Mouse (Mus musculus) forebrain, embryonic 16.5 days (tissue): ENCODE results near the gene Fam169a. TPM values are rescaled to one million over a fixed set of nuclear protein-coding genes. Genes with fewer than 3 reads are reported as not detected.
"Not testable (repeated sequence)": the region's sequence is repeated elsewhere in the genome, so short reads cannot be mapped to it uniquely, and the experiment has no call there.

ENCODE experiments used
- ATAC-seq: fragments of 200-750 bp; cut with Nextera tagmentation; 2 replicates; pipeline ENCODE4 v1.8.0; 2017; ENCODE audit warnings: mild to moderate bottlenecking, moderate library complexity
- H3K27ac ChIP-seq: fragments of 300-500 bp; sonication (generic); 2 replicates; pipeline ENCODE4 v1.5.1; 2014; ENCODE audit warnings: low read length, control low read depth
- H3K27me3 ChIP-seq: fragments of 300-500 bp; sonication (generic); replicated peaks from 2 replicates; pipeline ENCODE4 v1.6.1; 2014; ENCODE audit warnings: low read length; ENCODE audit not compliant: control insufficient read depth, insufficient read depth
- H3K36me3 ChIP-seq: fragments of 300-500 bp; sonication (generic); 2 replicates; pipeline ENCODE4 v1.6.1; 2014; ENCODE audit not compliant: control insufficient read depth, insufficient read depth
- H3K4me1 ChIP-seq: fragments of 300-500 bp; sonication (generic); replicated peaks from 2 replicates; pipeline ENCODE4 v1.6.1; 2014; ENCODE audit warnings: low read length; ENCODE audit not compliant: control insufficient read depth, insufficient read depth
- H3K4me2 ChIP-seq: fragments of 300-500 bp; sonication (generic); 2 replicates; pipeline ENCODE4 v1.6.1; 2014; ENCODE audit warnings: mild to moderate bottlenecking, low read length, control low read depth
- H3K4me3 ChIP-seq: fragments of 300-500 bp; sonication (generic); replicated peaks from 2 replicates; pipeline ENCODE4 v1.5.1; 2014; ENCODE audit warnings: mild to moderate bottlenecking, low read length, control low read depth
- H3K9ac ChIP-seq: fragments of 300-500 bp; sonication (generic); replicated peaks from 2 replicates; pipeline ENCODE4 v1.6.1; 2014; ENCODE audit warnings: low read depth, low read length, control low read depth
- H3K9me3 ChIP-seq: fragments of 300-500 bp; sonication (generic); 2 replicates; pipeline ENCODE4 v1.6.1; 2016; ENCODE audit warnings: low read length; ENCODE audit not compliant: control insufficient read depth
- WGBS: fragments of 180-500 bp; shearing (Covaris S2); extraction: QIAGEN DNeasy Blood & Tissue Kit; methylation state at CpG from one replicate; pipeline ENCODE4 v1.1.7; 2014; 5-methylcytosine and 5-hydroxymethylcytosine counted together
- polyA plus RNA-seq: library from polyadenylated mRNA; unstranded; fragments of >200 nt; fragmentation: Nextera tagmentation; extraction: Ambion mirVana; gene quantifications from 2 replicates; pipeline ENCODE4 v1.2.1, GENCODE M21; 2015

The Fam169a gene
- polyA plus RNA-seq, 1 experiment from 2014 or later: 20.9 TPM

GRCm38 (mm10) chr13:97137466-97138400 is 70.6 kb downstream of the Fam169a start, which contains the start of the genes Gfm2 and Nsa2:
TSS of gene Gfm2 (plus strand) at chr13:97137937.
TSS of gene Nsa2 (minus strand) at chr13:97137937.
- peak; percentile 99 for ATAC-seq
- H3K4me3 ChIP-seq: peak within 1 kb of the TSS; percentile 62
- WGBS: under 1% methylated on average over 57 of the region's 57 CpGs

GRCm38 (mm10) chr13:97138404-97138931 is 71.4 kb downstream of the Fam169a start:
- Histone ChIP-seq H3K27ac (peak overlapping the region; percentile 92; the same call in 1 of the 2 replicates), H3K4me3 (peak overlapping the region; percentile 62), H3K9ac (peak overlapping the region; percentile 75), H3K4me2 (peak overlapping the region; percentile 57), H3K4me1 (peaks cover 10% of the 10 kb centered on the region)
- H3K9me3 ChIP-seq, H3K27me3 ChIP-seq, H3K36me3 ChIP-seq: not testable (repeated sequence)
- WGBS: 33% methylated on average over 8 of the region's 8 CpGs
- ATAC-seq: peak; percentile 3; the same call in 1 of the 2 replicates

More at GRCm38 (mm10) chr13:97137466-97138400, 70.6 kb downstream of the Fam169a start, which contains the start of the genes Gfm2 and Nsa2:
- Histone ChIP-seq H3K9ac (peak within 1 kb of the TSS; percentile 75), H3K27ac (peak within 1 kb of the TSS; percentile 92), H3K9me3 (no peaks in the 10 kb centered on the region), H3K4me1 (peaks cover 10% of the 10 kb centered on the region), H3K36me3 (peaks cover 9% of the 10 kb centered on the region), H3K27me3 (no peaks in the 10 kb centered on the region), H3K4me2 (peak within 1 kb of the TSS; percentile 79)

DNA sequence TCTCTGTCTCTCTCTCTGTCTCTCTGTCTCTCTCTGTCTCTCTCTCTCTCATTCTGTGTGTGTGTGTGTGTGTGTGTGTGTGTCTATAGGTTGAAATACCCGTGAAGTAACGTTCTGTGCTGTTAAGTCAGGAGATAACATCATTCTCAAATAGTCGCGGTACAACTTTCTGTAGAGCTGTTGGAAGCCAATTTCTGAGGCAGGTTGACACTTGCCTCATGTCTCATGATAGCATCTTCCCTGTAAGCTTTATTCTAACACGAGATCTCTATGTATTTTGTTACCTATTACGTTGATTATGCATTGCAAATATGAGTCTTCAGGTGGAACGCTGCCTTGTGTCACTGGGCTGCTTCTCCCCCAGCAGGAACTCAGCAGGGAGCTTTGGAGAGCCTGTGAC is 75.2 kb downstream of the Fam169a start:
- no peak overlapping the region for H3K4me3 ChIP-seq
- no peak for ATAC-seq
- H3K27me3 ChIP-seq: no peaks in the 10 kb centered on the region
- WGBS: 86% methylated on average over 7 of the region's 7 CpGs
- no peak overlapping the region for H3K27ac ChIP-seq
- H3K4me1 ChIP-seq: peaks cover 8% of the 10 kb centered on the region
- peaks cover 14% of the 10 kb centered on the region for H3K36me3 ChIP-seq
- H3K4me2 ChIP-seq: no peak overlapping the region
- H3K9ac ChIP-seq: no peak overlapping the region
- H3K9me3 ChIP-seq: no peaks in the 10 kb centered on the region

DNA sequence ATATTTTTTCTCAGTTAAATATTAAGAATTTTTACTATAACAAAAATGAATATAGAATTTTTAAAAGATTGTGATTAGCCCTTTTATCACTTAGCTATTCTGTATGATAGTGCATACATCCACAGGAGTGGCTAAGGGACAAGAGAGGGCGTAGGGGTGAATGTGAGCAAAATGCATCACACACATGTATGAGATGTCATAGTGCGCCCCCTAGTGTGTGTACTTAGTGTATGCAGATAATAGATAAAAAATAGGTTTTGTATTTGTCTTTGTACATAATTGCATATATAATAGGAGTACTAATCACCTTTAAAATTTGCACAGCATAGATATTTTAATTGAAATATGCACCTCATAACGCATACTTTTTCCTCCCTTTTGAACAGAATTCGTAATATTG is 78.7 kb downstream of the Fam169a start:
- 58% methylated on average over 4 of the region's 4 CpGs for WGBS
- H3K9ac ChIP-seq: no peak overlapping the region
- no peak overlapping the region for H3K27ac ChIP-seq
- no peaks in the 10 kb centered on the region for H3K27me3 ChIP-seq
- peaks cover 25% of the 10 kb centered on the region for H3K36me3 ChIP-seq
- H3K4me2 ChIP-seq: no peak overlapping the region
- no peaks in the 10 kb centered on the region for H3K9me3 ChIP-seq
- H3K4me3 ChIP-seq: no peak overlapping the region
- no peak for ATAC-seq
- no peaks in the 10 kb centered on the region for H3K4me1 ChIP-seq

DNA sequence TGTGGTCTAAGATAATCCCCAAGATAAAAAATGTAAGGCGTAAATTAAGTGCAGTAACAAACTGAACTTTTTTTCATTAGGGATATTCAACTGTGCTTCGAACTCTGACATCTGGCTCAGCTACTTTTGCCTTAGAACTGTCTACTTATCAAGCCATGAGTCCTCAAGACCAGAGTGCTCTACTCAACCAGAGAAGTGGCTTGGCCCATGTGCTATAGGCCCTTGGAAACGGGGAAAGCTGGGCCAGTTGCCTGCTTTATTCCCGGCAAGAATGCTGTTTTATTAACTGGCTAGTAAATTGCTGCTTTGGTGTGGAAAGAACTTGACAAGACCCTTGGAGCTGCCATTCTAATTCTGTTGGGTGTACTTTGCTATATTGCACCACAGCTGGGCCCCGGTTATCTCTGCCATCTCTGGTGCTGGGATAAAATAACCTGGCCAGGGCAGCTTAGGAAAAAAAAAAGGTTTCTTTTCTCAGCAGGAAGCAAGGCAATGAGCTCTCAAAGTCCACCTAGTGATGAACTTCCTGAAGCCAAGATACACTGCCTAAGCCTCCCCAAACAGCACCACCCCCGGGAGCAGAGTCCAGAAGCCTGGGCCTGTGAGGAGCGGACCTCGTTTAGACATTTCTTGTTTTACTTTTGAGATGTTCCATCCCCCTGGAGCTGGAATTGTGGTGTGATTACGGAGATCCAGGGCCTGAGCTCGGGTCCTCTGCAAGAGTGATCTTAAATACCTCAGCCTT is 108.6 kb downstream of the Fam169a start:
- no peaks in the 10 kb centered on the region for H3K9me3 ChIP-seq
- no peak overlapping the region for H3K4me3 ChIP-seq
- WGBS: 83% methylated on average over 10 of the region's 10 CpGs
- peaks cover 26% of the 10 kb centered on the region for H3K36me3 ChIP-seq
- no peaks in the 10 kb centered on the region for H3K27me3 ChIP-seq
- H3K4me1 ChIP-seq: peaks cover 5% of the 10 kb centered on the region; the same call in 1 of the 2 replicates
- no peak overlapping the region for H3K27ac ChIP-seq
- no peak overlapping the region for H3K4me2 ChIP-seq
- no peak overlapping the region for H3K9ac ChIP-seq
- no peak for ATAC-seq

GRCm38 (mm10) chr13:97176731-97177130 is 109.6 kb downstream of the Fam169a start:
- Histone ChIP-seq H3K9me3 (no peaks in the 10 kb centered on the region), H3K4me3 (no peak overlapping the region), H3K4me1 (peaks cover 7% of the 10 kb centered on the region; the same call in 1 of the 2 replicates), H3K4me2 (no peak overlapping the region), H3K27ac (no peak overlapping the region), H3K36me3 (peaks cover 26% of the 10 kb centered on the region), H3K9ac (no peak overlapping the region), H3K27me3 (no peaks in the 10 kb centered on the region)
- 84% methylated on average over 5 of the region's 5 CpGs for WGBS
- no peak for ATAC-seq

DNA sequence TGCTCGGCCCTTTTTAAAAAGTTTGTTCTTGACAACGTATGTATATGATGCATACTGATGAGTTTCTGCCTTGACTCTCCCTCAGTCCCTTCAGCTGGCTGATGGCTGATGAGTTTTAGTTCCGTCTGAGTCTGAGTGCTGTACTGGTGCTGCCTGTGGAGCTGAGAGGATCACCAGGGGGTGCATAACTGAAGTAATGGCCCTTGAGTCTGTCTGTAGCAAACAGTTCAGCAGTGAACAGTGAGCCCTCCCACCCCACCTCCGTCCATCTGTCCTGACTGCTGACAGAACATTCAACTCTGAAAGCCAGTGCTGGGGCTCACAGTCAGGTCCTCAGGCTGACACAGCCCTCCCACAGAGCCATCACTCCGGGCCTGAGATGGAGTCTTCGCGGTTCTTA is 111.9 kb downstream of the Fam169a start:
- no peak overlapping the region for H3K4me3 ChIP-seq
- H3K4me2 ChIP-seq: no peak overlapping the region
- ATAC-seq: no peak
- H3K9me3 ChIP-seq: no peaks in the 10 kb centered on the region
- H3K27ac ChIP-seq: no peak overlapping the region
- H3K4me1 ChIP-seq: peaks cover 7% of the 10 kb centered on the region; the same call in 1 of the 2 replicates
- WGBS: 68% methylated on average over 7 of the region's 7 CpGs
- H3K36me3 ChIP-seq: peaks cover 14% of the 10 kb centered on the region
- H3K9ac ChIP-seq: no peak overlapping the region
- H3K27me3 ChIP-seq: no peaks in the 10 kb centered on the region

DNA sequence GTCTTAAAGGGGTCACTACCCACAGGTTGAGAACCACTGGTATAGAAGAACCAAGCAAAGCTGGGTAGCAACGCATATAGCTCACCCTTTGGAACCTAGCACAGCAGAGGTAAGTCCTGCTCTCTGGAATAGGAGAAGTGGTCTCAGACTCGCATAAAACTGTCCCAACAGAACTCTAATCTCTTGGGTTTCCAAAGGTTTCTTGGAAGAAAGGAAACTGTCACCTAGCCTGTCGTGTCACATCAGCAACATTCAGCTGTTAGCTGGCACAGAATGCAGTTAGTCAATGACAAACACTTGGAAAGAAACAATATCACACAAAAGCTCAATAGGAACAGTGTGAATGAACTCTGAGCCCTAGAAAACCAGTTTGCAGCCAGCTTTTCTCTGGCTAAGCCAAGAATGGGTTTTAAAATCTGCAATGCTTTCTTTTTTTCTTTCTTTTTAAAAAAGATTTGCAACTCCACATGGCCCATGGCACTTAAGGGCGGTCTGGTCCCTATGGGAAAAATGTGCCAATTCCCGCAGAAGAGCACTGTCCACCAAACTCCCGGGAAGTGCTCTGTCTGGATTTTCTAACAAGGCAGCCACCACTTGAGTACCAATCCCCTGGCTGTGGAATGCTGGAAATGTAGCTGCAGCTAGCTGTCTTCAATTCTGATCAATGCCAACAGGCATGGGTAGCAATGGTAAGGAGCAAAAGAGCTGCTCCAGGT is 113.2 kb downstream of the Fam169a start:
- peaks cover 7% of the 10 kb centered on the region for H3K36me3 ChIP-seq
- WGBS: 21% methylated on average over 6 of the region's 6 CpGs
- peak overlapping the region; percentile 30; the same call in 1 of the 2 replicates for H3K27ac ChIP-seq
- no peaks in the 10 kb centered on the region for H3K27me3 ChIP-seq
- no peaks in the 10 kb centered on the region for H3K9me3 ChIP-seq
- H3K4me3 ChIP-seq: no peak overlapping the region
- peak; percentile 73; the same call in 1 of the 2 replicates for ATAC-seq
- H3K9ac ChIP-seq: no peak overlapping the region
- no peak overlapping the region for H3K4me2 ChIP-seq
- H3K4me1 ChIP-seq: peaks cover 7% of the 10 kb centered on the region; the same call in 1 of the 2 replicates
